Mouse (Mus musculus) left cerebral cortex, adult 11 months (tissue): ENCODE results near the gene Kctd4.

Experiments
- DNase-seq: peaks from one replicate; pipeline ENCODE4 v3.0.0; 2022; ENCODE audit warnings: low spot score

Gene Kctd4

GRCm38 (mm10) chr14:75990936-75991335 is 36.1 kb downstream of the Kctd4 start:
- DNase-seq = no peak

GRCm38 (mm10) chr14:75992371-75992770 is 37.6 kb downstream of the Kctd4 start:
- no peak for DNase-seq

GRCm38 (mm10) chr14:75998082-75998481 is 43.3 kb downstream of the Kctd4 start:
- DNase-seq = no peak

GRCm38 (mm10) chr14:76001781-76002180 is 47.0 kb downstream of the Kctd4 start:
- DNase-seq = no peak

GRCm38 (mm10) chr14:76005011-76005410 is 50.2 kb downstream of the Kctd4 start:
- DNase-seq = no peak

- DNase-seq = no peak
Observed at GRCm38 (mm10) chr14:76008174-76008573, 53.4 kb downstream of the Kctd4 start.

GRCm38 (mm10) chr14:76009185-76009584 is 54.4 kb downstream of the Kctd4 start:
- no peak for DNase-seq

- DNase-seq = peak; percentile 83
Observed at GRCm38 (mm10) chr14:76010102-76011061, 55.6 kb downstream of the Kctd4 start, which contains the start of gene Gtf2f2. Gene Gtf2f2 (minus strand): TSS chr14:76010865.

- DNase-seq = no peak
Observed at GRCm38 (mm10) chr14:76011062-76011457, 56.3 kb downstream of the Kctd4 start.

GRCm38 (mm10) chr14:76014331-76014730 is 59.5 kb downstream of the Kctd4 start:
- no peak for DNase-seq
